Mouse (Mus musculus): ENCODE data around the gene Sun2.

The Sun2 gene

GRCm38 (mm10) chr15:79755977-79756625 is 13.8 kb upstream of the Sun2 start:
- DNase-seq (ENCODE audit: low spot score in 2 of 2) = no peak

GRCm38 (mm10) chr15:79755176-79755575 is 12.8 kb upstream of the Sun2 start:
- no peak for DNase-seq (ENCODE audit: low spot score in 2 of 2)

- no peak for DNase-seq (ENCODE audit: low spot score in 2 of 2)
These were observed 11.5 kb upstream of the Sun2 start for GRCm38 (mm10) chr15:79753873-79754272.

- DNase-seq (ENCODE audit: low spot score in 2 of 2) = no peak
These were observed 11.1 kb upstream of the Sun2 start for GRCm38 (mm10) chr15:79753420-79753752.

GRCm38 (mm10) chr15:79752742-79753419 is 10.5 kb upstream of the Sun2 start:
- DNase-seq (ENCODE audit: low spot score in 2 of 2) = peak; percentile 67 to 84

- no peak for DNase-seq (ENCODE audit: low spot score in 2 of 2)
These were observed 9.4 kb upstream of the Sun2 start for GRCm38 (mm10) chr15:79751772-79752171.

- DNase-seq (ENCODE audit: low spot score in 2 of 2) = no peak
These were observed 7.9 kb upstream of the Sun2 start for GRCm38 (mm10) chr15:79750266-79750665.

- DNase-seq (ENCODE audit: low spot score in 2 of 2) = no peak
These were observed 6.8 kb upstream of the Sun2 start for GRCm38 (mm10) chr15:79749162-79749561.

GRCm38 (mm10) chr15:79747998-79748397 is 5.7 kb upstream of the Sun2 start:
- DNase-seq (ENCODE audit: low spot score in 2 of 2) = no peak

- DNase-seq (ENCODE audit: low spot score in 2 of 2) = no peak
These were observed 3.5 kb upstream of the Sun2 start for GRCm38 (mm10) chr15:79745883-79746282.

- no peak for DNase-seq (ENCODE audit: low spot score in 2 of 2)
These were observed 3.0 kb upstream of the Sun2 start for GRCm38 (mm10) chr15:79745312-79745711.

- no peak for DNase-seq (ENCODE audit: low spot score in 2 of 2)
These were observed 2.4 kb upstream of the Sun2 start for GRCm38 (mm10) chr15:79744742-79745141.

- no peak for DNase-seq (ENCODE audit: low spot score in 2 of 2)
These were observed 1.7 kb upstream of the Sun2 start for GRCm38 (mm10) chr15:79744001-79744400.

- DNase-seq (ENCODE audit: low spot score in 2 of 2) = no peak
These were observed 329 bp upstream of the Sun2 start for GRCm38 (mm10) chr15:79742706-79743023.

GRCm38 (mm10) chr15:79741173-79741858 is 1.0 kb downstream of the Sun2 start:
- no peak for DNase-seq (ENCODE audit: low spot score in 2 of 2)

GRCm38 (mm10) chr15:79740739-79741138 is 1.6 kb downstream of the Sun2 start:
- DNase-seq (ENCODE audit: low spot score in 2 of 2) = no peak

- DNase-seq (ENCODE audit: low spot score in 2 of 2) = no peak
These were observed 8.0 kb downstream of the Sun2 start for GRCm38 (mm10) chr15:79734311-79734710.

GRCm38 (mm10) chr15:79733640-79734039 is 8.7 kb downstream of the Sun2 start:
- no peak for DNase-seq (ENCODE audit: low spot score in 2 of 2)

- DNase-seq (ENCODE audit: low spot score in 2 of 2) = no peak
These were observed 9.1 kb downstream of the Sun2 start for GRCm38 (mm10) chr15:79733192-79733591.

GRCm38 (mm10) chr15:79731554-79731953 is 10.8 kb downstream of the Sun2 start:
- DNase-seq (ENCODE audit: low spot score in 2 of 2) = no peak

GRCm38 (mm10) chr15:79728731-79729388 is 13.5 kb downstream of the Sun2 start:
- no peak for DNase-seq (ENCODE audit: low spot score in 2 of 2)

GRCm38 (mm10) chr15:79728311-79728710 is 14.0 kb downstream of the Sun2 start:
- DNase-seq (ENCODE audit: low spot score in 2 of 2) = no peak

- no peak for DNase-seq (ENCODE audit: low spot score in 2 of 2)
These were observed 14.5 kb downstream of the Sun2 start for GRCm38 (mm10) chr15:79727840-79728239.
